Mouse (Mus musculus): Measurements from ENCODE around the gene Olfr520. TPM values are rescaled to one million over a fixed set of nuclear protein-coding genes. Genes with fewer than 3 reads are reported as not detected.

Gene Olfr520
- polyA plus RNA-seq, 1 experiment from 2014 or later = not detected

GRCm38 (mm10) chr7:99781916-99782315 is 51.8 kb downstream of the Olfr520 start:
- 38% methylated on average over 2 of the region's 2 CpGs for WGBS (ENCODE audit: missing documents)
- H3K4me3 ChIP-seq (ENCODE audit: inconsistent target) = no peak overlapping the region
- no peaks in the 10 kb centered on the region for H3K79me2 ChIP-seq (ENCODE audit: inconsistent target)
- peak overlapping the region; percentile 63 for H3K27ac ChIP-seq
- H3K36me3 ChIP-seq (ENCODE audit: inconsistent target) = no peaks in the 10 kb centered on the region

DNA sequence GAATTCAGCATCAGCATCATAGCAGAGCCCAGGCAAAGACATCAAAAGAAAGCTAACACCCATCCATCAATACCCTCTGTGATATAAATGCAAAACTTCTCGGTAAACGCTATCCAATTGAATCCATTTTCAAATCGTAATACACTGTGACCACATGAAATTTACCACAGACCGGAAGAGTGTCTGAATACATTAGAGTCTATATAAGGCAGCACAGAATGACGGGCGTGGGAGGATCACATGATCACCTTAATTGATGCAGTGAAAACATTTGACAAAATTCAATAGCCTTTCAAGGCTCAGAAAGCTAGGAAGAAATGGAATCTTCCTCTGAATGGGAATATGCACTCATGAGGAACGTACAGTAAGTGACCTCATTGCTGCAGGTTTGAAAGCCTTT is 53.3 kb downstream of the Olfr520 start:
- 94% methylated on average over 7 of the region's 7 CpGs for WGBS (ENCODE audit: missing documents)
- no peaks in the 10 kb centered on the region for H3K36me3 ChIP-seq (ENCODE audit: inconsistent target)
- no peaks in the 10 kb centered on the region for H3K79me2 ChIP-seq (ENCODE audit: inconsistent target)
- no peak overlapping the region for H3K4me3 ChIP-seq (ENCODE audit: inconsistent target)
- no peak overlapping the region for H3K27ac ChIP-seq

DNA sequence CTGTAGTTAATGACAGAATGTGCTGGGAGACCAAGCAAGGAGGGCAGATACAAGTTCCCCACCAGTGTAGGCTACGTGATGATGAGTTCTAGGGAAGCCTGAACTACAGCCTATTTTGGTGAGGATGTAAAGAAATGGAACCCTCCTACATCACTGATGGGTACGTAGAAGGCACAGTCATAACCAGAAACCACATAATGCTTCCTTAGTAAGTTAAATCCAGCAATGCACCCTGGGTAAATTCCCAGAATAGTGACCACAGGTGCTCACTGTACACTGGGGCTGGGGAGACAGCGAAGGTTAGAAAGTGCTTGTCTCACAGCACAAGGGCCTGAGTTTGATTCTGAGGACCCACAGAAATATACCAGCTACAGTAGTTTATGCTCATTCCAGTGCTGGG is 55.5 kb downstream of the Olfr520 start:
- WGBS (ENCODE audit: missing documents) = 94% methylated on average over 3 of the region's 3 CpGs
- H3K36me3 ChIP-seq (ENCODE audit: inconsistent target) = no peaks in the 10 kb centered on the region
- H3K27ac ChIP-seq = no peak overlapping the region
- no peak overlapping the region for H3K4me3 ChIP-seq (ENCODE audit: inconsistent target)
- H3K79me2 ChIP-seq (ENCODE audit: inconsistent target) = no peaks in the 10 kb centered on the region

Other genes with a start within 250 kb of the Olfr520 start
- gene Rps3, start 246.5 kb upstream of the Olfr520 start, polyA plus RNA-seq (2018) = 269 to 859 TPM (median 797 TPM) in 3 replicates
- gene Arrb1, start 194.8 kb upstream of the Olfr520 start, polyA plus RNA-seq (2018) = 65.3 to 97.8 TPM (median 73.5 TPM) in 3 replicates
- gene Tpbgl, start 103.2 kb upstream of the Olfr520 start, polyA plus RNA-seq (2018) = 1.1 to 3.4 TPM (median 2.4 TPM) in 3 replicates
- 9.7 to 16.8 TPM (median 10.0 TPM) in 3 replicates for gene Slco2b1, start 18.9 kb upstream of the Olfr520 start, polyA plus RNA-seq (2018)
- not detected in 3 replicates for gene Olfr521, start 33.2 kb downstream of the Olfr520 start, polyA plus RNA-seq (2018)
- gene Neu3, start 98.1 kb downstream of the Olfr520 start, polyA plus RNA-seq (2018) = 0.55 to 1.1 TPM (median 0.79 TPM) in 3 replicates
- gene Xrra1, start 128.8 kb downstream of the Olfr520 start, polyA plus RNA-seq (2018) = 0.11 to 0.12 TPM in 2 of 3 replicates, not detected in the other
- gene Spcs2, start 133.2 kb downstream of the Olfr520 start, polyA plus RNA-seq (2018) = 165 to 201 TPM (median 180 TPM) in 3 replicates